Mouse (Mus musculus): ENCODE measurements around the gene Ift27. TPM values are rescaled to one million over a fixed set of nuclear protein-coding genes. Genes with fewer than 3 reads are reported as not detected.

Ift27 gene
- total RNA-seq, 2 experiments from 2014 or later = 32.1 to 32.8 TPM

DNA sequence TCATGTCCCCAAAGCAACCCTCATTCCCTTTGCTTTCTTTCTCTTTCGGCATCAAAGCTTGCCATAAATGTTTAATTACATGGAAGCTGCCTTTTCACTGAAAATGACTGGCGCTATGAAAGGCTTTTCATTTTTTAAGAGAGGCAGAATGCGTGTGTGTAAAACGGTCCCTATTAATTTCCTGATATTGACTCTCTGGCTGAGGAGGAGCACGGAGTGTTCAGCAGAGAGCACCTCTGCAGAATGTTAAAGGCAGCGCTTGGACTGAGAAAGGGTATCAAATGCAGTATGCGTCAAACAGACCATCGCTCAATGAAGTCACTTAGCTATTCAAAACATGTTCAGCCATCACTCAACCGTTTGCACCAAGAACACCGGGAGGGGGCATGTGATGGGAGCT lies 57.0 kb downstream of the Ift27 start:
- DNase-seq (ENCODE audit: low spot score in 2 of 2) = no peak

DNA sequence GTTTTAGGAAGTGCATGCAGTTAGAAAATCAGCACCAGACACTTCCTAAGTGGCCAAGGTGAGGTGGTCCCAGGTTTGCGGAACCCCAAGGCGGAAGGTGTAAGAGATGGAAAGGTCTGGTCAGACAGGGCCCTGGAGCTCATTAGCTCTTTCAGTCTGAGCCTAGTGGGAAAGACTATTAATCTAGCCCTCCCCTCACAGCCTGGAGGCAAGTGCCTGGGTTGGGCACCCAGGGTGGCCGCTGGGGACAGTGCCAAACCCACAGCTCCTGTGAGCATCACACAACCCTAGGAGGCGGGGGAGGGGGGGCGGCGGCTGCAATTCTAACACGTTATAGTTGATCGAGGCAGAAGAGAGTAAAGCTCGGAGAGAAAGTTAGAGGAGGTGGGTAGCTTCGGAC lies 57.7 kb downstream of the Ift27 start:
- DNase-seq (ENCODE audit: low spot score in 2 of 2) = no peak

Other genes starting within 250 kb of the Ift27 start
- 100 to 1,000 TPM; 271 to 275 TPM for gene Txn2, start 245.1 kb downstream of the Ift27 start, total RNA-seq (2021)
- gene Foxred2, start 217.4 kb downstream of the Ift27 start, total RNA-seq (2021) = 1 to 10 TPM; 4.9 to 5.2 TPM
- 100 to 1,000 TPM; 214 to 215 TPM for gene Eif3d, start 203.3 kb downstream of the Ift27 start, total RNA-seq (2021)
- under 1 TPM; 0.65 to 0.78 TPM for gene Cacng2, start 54.1 kb downstream of the Ift27 start, total RNA-seq (2021)
- 10 to 100 TPM in 1 of 2 experiments, 1 to 10 TPM in 1; 2.8 to 13.4 TPM for gene Pvalb, start 32.3 kb upstream of the Ift27 start, total RNA-seq (2021)
- 1 to 10 TPM; 3.6 to 4.9 TPM for gene Ncf4, start 70.7 kb upstream of the Ift27 start, total RNA-seq (2021)
- 1 to 10 TPM; 1.7 to 2.1 TPM for gene Csf2rb2, start 131.6 kb upstream of the Ift27 start, total RNA-seq (2021)
- 10 to 100 TPM; 10.9 to 13.4 TPM for gene Csf2rb, start 151.6 kb upstream of the Ift27 start, total RNA-seq (2021)
- gene Tex33, start 221.8 kb upstream of the Ift27 start, total RNA-seq (2021) = not detected
- gene Tst, start 231.8 kb upstream of the Ift27 start, total RNA-seq (2021) = 100 to 1,000 TPM; 217 to 242 TPM
- gene Mpst, start 232.3 kb upstream of the Ift27 start, total RNA-seq (2021) = 10 to 100 TPM; 52.8 to 53.8 TPM